Mouse (Mus musculus) lung, embryonic 14.5 days (tissue): ENCODE data around the gene Gata2. TPM values are rescaled to one million over a fixed set of nuclear protein-coding genes. Genes with fewer than 3 reads are reported as not detected.
"Not testable (repeated sequence)": the region's sequence is repeated elsewhere in the genome, so short reads cannot be mapped to it uniquely, and the experiment has no call there.

Source experiments
- ATAC-seq: fragments of 200-750 bp; cut with Nextera tagmentation; 2 replicates; pipeline ENCODE4 v1.8.0; 2017; ENCODE audit warnings: mild to moderate bottlenecking, moderate TSS enrichment, moderate library complexity; ENCODE audit not compliant: insufficient read depth
- DNase-seq: peaks from one replicate; pipeline ENCODE4 v3.0.0-alpha.2; 2015
- H3K27ac ChIP-seq: fragments of 300-500 bp; sonication (generic); 2 replicates; pipeline ENCODE4 v1.5.1; 2014; ENCODE audit warnings: low read depth, mild to moderate bottlenecking, moderate library complexity
- H3K27me3 ChIP-seq: fragments of 300-500 bp; sonication (generic); 2 replicates; pipeline ENCODE4 v1.6.1; 2014; ENCODE audit warnings: low read length, control low read depth; ENCODE audit not compliant: insufficient read depth
- H3K36me3 ChIP-seq: fragments of 300-500 bp; sonication (generic); 2 replicates; pipeline ENCODE4 v1.6.1; 2014; ENCODE audit warnings: control low read depth; ENCODE audit not compliant: insufficient read depth
- H3K4me1 ChIP-seq: fragments of 300-500 bp; sonication (generic); 2 replicates; pipeline ENCODE4 v1.6.1; 2014; ENCODE audit warnings: antibody characterized with exemption, control low read depth; ENCODE audit not compliant: insufficient read depth
- H3K4me2 ChIP-seq: fragments of 300-500 bp; sonication (generic); 2 replicates; pipeline ENCODE4 v1.6.1; 2014; ENCODE audit warnings: mild to moderate bottlenecking
- H3K4me3 ChIP-seq: fragments of 300-500 bp; sonication (generic); 2 replicates; pipeline ENCODE4 v1.5.1; 2014; ENCODE audit warnings: low read depth, low read length
- H3K9ac ChIP-seq: fragments of 300-500 bp; sonication (generic); 2 replicates; pipeline ENCODE4 v1.6.1; 2014
- H3K9me3 ChIP-seq: fragments of 300-500 bp; sonication (generic); 2 replicates; pipeline ENCODE4 v1.6.1; 2016; ENCODE audit warnings: low read depth, low read length, control low read depth
- CTCF ChIP-seq: IDR thresholded peaks from 2 replicates; pipeline ENCODE4 v1.5.1; 2016; ENCODE audit warnings: antibody characterized with exemption, low read depth
- WGBS: fragments of 180-500 bp; shearing (Covaris S2); extraction: QIAGEN DNeasy Blood & Tissue Kit; methylation state at CpG from one replicate; pipeline ENCODE4 v1.1.7; 2014; 5-methylcytosine and 5-hydroxymethylcytosine counted together
- polyA plus RNA-seq: library from polyadenylated mRNA; unstranded; fragments of >200 nt; fragmentation: Nextera tagmentation; extraction: Ambion mirVana; gene quantifications from 2 replicates; pipeline ENCODE4 v1.2.1, GENCODE M21; 2014

Gata2 gene
- polyA plus RNA-seq, result 13.8 and 14.6 TPM in 2 replicates

DNA sequence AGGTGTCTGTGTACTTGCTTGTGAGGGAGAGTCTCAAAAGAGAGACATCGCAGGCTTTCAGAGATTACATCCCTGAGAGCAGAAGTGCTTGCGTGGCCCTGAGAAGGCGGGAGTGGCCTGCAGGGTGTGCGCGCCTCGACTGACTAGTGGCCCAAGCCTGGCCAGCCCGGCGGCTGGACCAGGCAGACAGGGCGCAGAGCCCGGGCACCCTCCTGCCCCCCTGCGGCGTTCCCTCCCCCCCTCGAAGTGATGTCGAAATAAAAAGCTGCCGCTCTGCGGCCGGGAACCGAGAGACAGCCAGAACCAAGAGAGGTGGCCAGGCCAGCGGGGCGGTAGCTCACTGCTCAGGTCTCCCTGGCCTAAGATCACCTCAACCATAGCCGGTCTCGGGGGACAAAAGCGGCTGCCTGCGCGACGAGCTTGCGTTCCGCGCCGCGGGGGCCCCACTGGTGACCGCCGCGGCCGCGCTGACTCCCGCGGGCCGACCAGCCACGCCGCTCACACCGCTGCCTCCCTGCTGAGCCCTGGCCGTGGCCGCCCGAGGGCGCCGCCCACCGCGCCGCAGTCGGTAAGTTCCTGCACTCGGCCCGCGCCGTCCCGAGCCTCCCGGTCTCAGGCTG, at the start of gene Gata2:
TSS of gene Gata2 (plus strand) at position 459 of the 620 bp plus-strand sequence.
- 0 out of 2 replicates have a peak, but pooled peaks have one; percentile 1 for TF ChIP-seq CTCF
- Histone ChIP-seq H3K27me3 (peaks cover 100% of the 10 kb centered on the region), H3K36me3 (no peaks in the 10 kb centered on the region), H3K4me2 (peak within 1 kb of the TSS; percentile 65), H3K27ac (no peak within 1 kb of the TSS), H3K4me1 (0 out of 2 replicates have a peak, but pooled peaks cover 5% of the 10 kb centered on the region), H3K4me3 (peak within 1 kb of the TSS; percentile 38), H3K9me3 (no peaks in the 10 kb centered on the region), H3K9ac (peak within 1 kb of the TSS; percentile 26)
- DNase-seq, result peak; percentile 52
- ATAC-seq, result no peak
- under 1% methylated on average over 57 of the region's 57 CpGs for WGBS

DNA sequence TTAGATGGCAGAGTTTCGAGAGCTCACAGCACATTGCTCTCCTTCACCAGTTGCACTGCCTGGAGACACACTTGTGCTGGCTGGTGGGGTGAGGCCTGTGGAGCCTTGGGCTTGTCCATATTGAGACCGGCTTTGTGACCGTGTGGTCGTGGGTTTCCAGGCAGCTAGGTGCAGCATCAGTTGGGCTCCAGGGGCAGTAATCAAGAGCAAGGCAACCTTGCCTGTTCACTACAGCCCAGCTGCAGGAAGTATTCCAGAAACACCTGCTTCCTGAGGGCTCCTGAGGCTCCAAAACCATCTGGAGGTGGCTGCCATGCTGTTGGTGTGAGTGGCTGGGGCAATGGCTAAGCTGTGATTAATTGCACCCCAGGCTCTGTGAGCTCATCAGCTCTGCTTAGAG, 47.9 kb upstream of the Gata2 start:
- H3K36me3 ChIP-seq, result no peaks in the 10 kb centered on the region
- H3K9ac ChIP-seq, result no peak overlapping the region
- DNase-seq (peak; percentile 55), ATAC-seq (no peak)
- no peak for TF ChIP-seq CTCF
- H3K9me3 ChIP-seq, result no peaks in the 10 kb centered on the region
- 65% methylated on average over 4 of the region's 4 CpGs for WGBS
- peaks cover 4% of the 10 kb centered on the region; the same call in 1 of the 2 replicates for H3K4me1 ChIP-seq
- H3K27me3 ChIP-seq, result no peaks in the 10 kb centered on the region
- no peak overlapping the region for H3K4me2 ChIP-seq
- H3K4me3 ChIP-seq, result no peak overlapping the region
- no peak overlapping the region for H3K27ac ChIP-seq

DNA sequence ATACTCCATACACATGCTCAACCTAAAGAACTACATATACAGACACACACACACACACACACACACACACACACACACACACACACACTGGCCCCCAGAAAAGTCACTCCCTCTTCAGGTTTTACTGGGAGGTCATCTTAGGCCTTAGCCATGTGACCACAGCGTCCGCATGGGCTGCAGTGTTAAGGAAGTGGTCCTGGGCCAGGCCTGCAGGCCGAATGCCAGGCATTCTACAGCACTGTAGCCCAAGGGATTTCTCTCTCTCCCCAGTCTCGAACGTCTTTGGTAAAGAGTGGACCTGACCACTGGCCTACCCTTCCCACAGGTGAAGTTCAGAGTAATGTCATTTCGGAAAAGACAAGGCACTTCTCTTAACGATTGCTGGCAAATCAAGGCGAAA, 47.1 kb upstream of the Gata2 start:
- TF ChIP-seq CTCF, result no peak
- no peaks in the 10 kb centered on the region for H3K36me3 ChIP-seq
- peaks cover 4% of the 10 kb centered on the region; the same call in 1 of the 2 replicates for H3K4me1 ChIP-seq
- H3K27ac ChIP-seq, result no peak overlapping the region
- no peak overlapping the region for H3K9ac ChIP-seq
- no peak for DNase-seq
- H3K4me3 ChIP-seq, result no peak overlapping the region
- WGBS, result 78% methylated on average over 8 of the region's 8 CpGs
- ATAC-seq, result no peak
- no peak overlapping the region for H3K4me2 ChIP-seq
- no peaks in the 10 kb centered on the region for H3K27me3 ChIP-seq
- H3K9me3 ChIP-seq, result no peaks in the 10 kb centered on the region

- no peaks in the 10 kb centered on the region for H3K27me3 ChIP-seq
- H3K9me3 ChIP-seq, result no peaks in the 10 kb centered on the region
- H3K4me1 ChIP-seq, result peaks cover 4% of the 10 kb centered on the region; the same call in 1 of the 2 replicates
- WGBS, result 59% methylated on average over 16 of the region's 16 CpGs
- TF ChIP-seq CTCF, result no peak
- H3K4me2 ChIP-seq, result no peak overlapping the region
- no peak overlapping the region for H3K4me3 ChIP-seq
- H3K9ac ChIP-seq, result no peak overlapping the region
- DNase-seq (peak; percentile 72), ATAC-seq (peak; percentile 56; the same call in 1 of the 2 replicates)
- no peaks in the 10 kb centered on the region for H3K36me3 ChIP-seq
- peak overlapping the region; percentile 46; the same call in 1 of the 2 replicates for H3K27ac ChIP-seq
These were observed 46.2 kb upstream of the Gata2 start for GRCm38 (mm10) chr6:88147411-88148003.

DNA sequence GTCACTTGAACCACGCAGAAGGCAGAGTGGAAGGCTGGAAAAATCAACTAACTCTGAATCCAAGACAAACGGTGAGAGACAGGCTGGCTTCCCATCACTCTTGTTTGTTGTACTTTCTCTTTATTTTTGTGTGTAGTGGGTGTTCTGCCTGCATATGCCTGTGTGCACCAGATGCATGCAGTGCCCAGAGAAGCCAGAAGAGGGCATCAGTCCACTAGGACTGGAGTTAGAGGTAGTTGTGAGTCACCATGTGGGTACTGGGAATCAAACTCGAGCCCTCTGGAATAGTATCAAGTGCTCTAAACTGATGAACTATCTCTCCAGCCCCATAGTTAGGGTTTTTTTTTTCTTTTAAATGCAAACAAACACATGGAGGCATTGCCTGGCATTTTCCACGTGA, 42.4 kb upstream of the Gata2 start:
- DNase-seq, result no peak
- Histone ChIP-seq H3K27me3 (no peaks in the 10 kb centered on the region), H3K36me3 (no peaks in the 10 kb centered on the region), H3K4me2 (no peak overlapping the region), H3K9ac (no peak overlapping the region), H3K27ac (no peak overlapping the region), H3K9me3 (no peaks in the 10 kb centered on the region), H3K4me1 (peaks cover 4% of the 10 kb centered on the region; the same call in 1 of the 2 replicates), H3K4me3 (no peak overlapping the region)
- peak; percentile 39; the same call in 1 of the 2 replicates for TF ChIP-seq CTCF
- no peak for ATAC-seq
- WGBS, result 64% methylated on average over 4 of the region's 4 CpGs

DNA sequence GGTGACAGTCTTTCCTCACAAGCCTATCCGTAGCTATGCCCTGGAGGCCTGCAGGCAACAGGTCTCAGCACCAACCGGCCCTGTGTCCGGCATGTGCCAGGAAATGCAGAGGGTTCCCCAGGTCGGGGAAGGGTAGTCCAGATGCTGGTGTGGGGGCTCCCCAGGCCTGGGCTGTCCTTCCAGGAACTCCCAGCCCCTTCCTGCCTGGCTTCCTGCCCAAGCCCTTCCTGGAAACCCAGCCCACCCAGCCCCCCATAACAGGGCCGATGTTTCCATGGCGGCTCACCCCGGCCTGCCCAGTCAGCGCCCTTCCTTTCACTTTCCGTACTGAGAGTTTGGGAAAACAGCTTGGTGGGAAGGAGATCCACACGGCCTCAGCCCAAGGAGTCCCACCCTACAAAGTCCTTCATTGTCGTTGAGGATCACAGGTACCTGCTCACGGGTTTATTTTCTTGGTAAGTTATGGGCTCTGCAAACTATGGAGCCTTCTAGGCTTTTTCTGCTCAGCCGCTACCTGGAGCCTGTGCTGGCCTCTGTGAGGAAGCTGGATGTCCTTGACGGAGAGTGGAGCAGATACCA, 41.5 kb upstream of the Gata2 start:
- Histone ChIP-seq H3K27me3 (no peaks in the 10 kb centered on the region), H3K36me3 (no peaks in the 10 kb centered on the region), H3K4me2 (peak overlapping the region; percentile 13; the same call in 1 of the 2 replicates), H3K27ac (peak overlapping the region; percentile 19; the same call in 1 of the 2 replicates), H3K4me3 (no peak overlapping the region), H3K9ac (no peak overlapping the region), H3K4me1 (peaks cover 1% of the 10 kb centered on the region; the same call in 1 of the 2 replicates), H3K9me3 (no peaks in the 10 kb centered on the region)
- DNase-seq (peak; percentile 68), ATAC-seq (peak; percentile 73)
- WGBS, result 59% methylated on average over 14 of the region's 14 CpGs
- TF ChIP-seq CTCF, result no peak

DNA sequence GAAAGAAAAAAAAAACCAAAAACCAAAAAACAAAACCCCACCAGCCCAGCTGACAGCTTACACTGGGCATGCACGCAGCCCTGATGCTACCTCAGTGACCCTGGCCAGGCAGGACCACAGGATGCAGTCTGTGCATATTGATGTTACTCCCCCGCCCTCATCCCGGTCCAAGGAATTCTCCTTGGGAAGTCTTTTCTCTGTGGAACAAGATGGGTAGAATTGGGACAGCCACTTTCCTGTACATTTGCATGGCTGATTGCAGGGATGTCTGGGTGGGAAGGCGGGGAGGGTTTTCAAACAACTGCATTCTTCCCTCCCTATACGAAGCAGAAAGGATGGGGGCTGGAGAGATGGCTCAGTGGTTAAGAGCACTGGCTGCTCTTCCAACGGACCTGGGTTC, 40.7 kb upstream of the Gata2 start:
- no peaks in the 10 kb centered on the region for H3K36me3 ChIP-seq
- WGBS, result 67% methylated on average over 6 of the region's 6 CpGs
- TF ChIP-seq CTCF, result no peak
- H3K27ac ChIP-seq, result no peak overlapping the region
- no peak overlapping the region for H3K9ac ChIP-seq
- H3K9me3 ChIP-seq, result no peaks in the 10 kb centered on the region
- no peak for DNase-seq
- ATAC-seq, result no peak
- H3K4me1 ChIP-seq, result no peaks in the 10 kb centered on the region
- H3K4me3 ChIP-seq, result no peak overlapping the region
- no peak overlapping the region for H3K4me2 ChIP-seq
- no peaks in the 10 kb centered on the region for H3K27me3 ChIP-seq

DNA sequence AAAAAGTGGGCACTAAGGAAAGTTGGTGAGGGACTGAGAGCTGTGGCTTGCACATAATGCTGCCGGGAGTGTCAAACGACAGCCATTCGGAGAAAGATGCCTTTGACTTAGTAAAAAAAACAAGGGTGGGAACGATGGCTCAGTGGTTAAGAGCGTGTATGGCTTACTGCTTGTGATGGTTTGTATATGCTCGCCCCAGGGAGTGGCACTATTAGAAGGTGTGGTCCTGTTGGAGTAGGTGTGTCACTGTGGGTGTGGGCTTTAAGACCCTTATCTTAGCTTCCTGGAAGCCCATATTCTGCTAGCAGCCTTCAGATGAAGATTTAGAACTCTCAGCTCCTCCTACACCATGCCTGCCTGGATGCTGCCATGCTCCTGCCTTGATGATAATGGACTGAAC, 38.1 kb upstream of the Gata2 start:
- H3K9ac ChIP-seq, H3K27me3 ChIP-seq, H3K4me2 ChIP-seq, H3K4me1 ChIP-seq, DNase-seq, H3K4me3 ChIP-seq, H3K36me3 ChIP-seq, H3K9me3 ChIP-seq, ATAC-seq, H3K27ac ChIP-seq: not testable (repeated sequence)
- 85% methylated on average over 6 of the region's 6 CpGs for WGBS
